Mouse (Mus musculus): ENCODE results near the gene Gm48552. TPM values are rescaled to one million over a fixed set of nuclear protein-coding genes. Genes with fewer than 3 reads are reported as not detected.

Gm48552 gene
- not detected for polyA plus RNA-seq (2014; fragmentation: Illumina TruSeq; extraction: RNeasy Lipid Tissue Mini Kit (QIAGEN cat#74804); ENCODE audit: low read depth, low replicate concordance)

GRCm38 (mm10) chr10:81388505-81389055, at the start of gene Gm48552:
Gene Gm48552, plus strand, starts transcription at chr10:81389005.

GRCm38 (mm10) chr10:81342686-81343505, 45.9 kb upstream of the Gm48552 start, which contains the start of gene Gipc3:
Gene Gipc3, minus strand, starts transcription at chr10:81343266.

GRCm38 (mm10) chr10:81350351-81351063, 38.3 kb upstream of the Gm48552 start, which contains the start of gene Hmg20b:
Gene Hmg20b, minus strand, starts transcription at chr10:81350480.

GRCm38 (mm10) chr10:81356991-81357844, 31.6 kb upstream of the Gm48552 start, which contains the start of gene Mfsd12:
Gene Mfsd12, plus strand, starts transcription at chr10:81357491.

GRCm38 (mm10) chr10:81365672-81366476, 22.9 kb upstream of the Gm48552 start, which contains the start of gene 4930404N11Rik:
Gene 4930404N11Rik, minus strand, starts transcription at chr10:81365816.

GRCm38 (mm10) chr10:81377793-81378552, 10.8 kb upstream of the Gm48552 start, which contains the start of gene Fzr1:
Gene Fzr1, minus strand, starts transcription at chr10:81378516.

GRCm38 (mm10) chr10:81383802-81384604, 4.8 kb upstream of the Gm48552 start, which contains the start of the genes Dohh and Gm48551:
Gene Dohh, plus strand, starts transcription at chr10:81384428.
Gene Gm48551, plus strand, starts transcription at chr10:81384466.

GRCm38 (mm10) chr10:81392781-81393185, 4.0 kb downstream of the Gm48552 start, which contains the start of gene Smim24:
Gene Smim24, plus strand, starts transcription at chr10:81393051.

Other genes starting within 250 kb of the Gm48552 start
- gene Pias4, start 221.1 kb upstream of the Gm48552 start, polyA plus RNA-seq (2014; fragmentation: Illumina TruSeq; extraction: RNeasy Lipid Tissue Mini Kit (QIAGEN cat#74804); ENCODE audit: low read depth, low replicate concordance), result 0.78 TPM
- gene Eef2, start 212.4 kb upstream of the Gm48552 start, polyA plus RNA-seq (2014; fragmentation: Illumina TruSeq; extraction: RNeasy Lipid Tissue Mini Kit (QIAGEN cat#74804); ENCODE audit: low read depth, low replicate concordance), result 18.1 TPM
- not detected for gene Dapk3, start 206.0 kb upstream of the Gm48552 start, polyA plus RNA-seq (2014; fragmentation: Illumina TruSeq; extraction: RNeasy Lipid Tissue Mini Kit (QIAGEN cat#74804); ENCODE audit: low read depth, low replicate concordance)
- gene 4930442H23Rik, start 205.2 kb upstream of the Gm48552 start, polyA plus RNA-seq (2014; fragmentation: Illumina TruSeq; extraction: RNeasy Lipid Tissue Mini Kit (QIAGEN cat#74804); ENCODE audit: low read depth, low replicate concordance), result 0.28 TPM
- not detected for gene Nmrk2, start 187.0 kb upstream of the Gm48552 start, polyA plus RNA-seq (2014; fragmentation: Illumina TruSeq; extraction: RNeasy Lipid Tissue Mini Kit (QIAGEN cat#74804); ENCODE audit: low read depth, low replicate concordance)
- 0.06 TPM for gene Atcay, start 158.2 kb upstream of the Gm48552 start, polyA plus RNA-seq (2014; fragmentation: Illumina TruSeq; extraction: RNeasy Lipid Tissue Mini Kit (QIAGEN cat#74804); ENCODE audit: low read depth, low replicate concordance)
- gene Zfr2, start 155.8 kb upstream of the Gm48552 start, polyA plus RNA-seq (2014; fragmentation: Illumina TruSeq; extraction: RNeasy Lipid Tissue Mini Kit (QIAGEN cat#74804); ENCODE audit: low read depth, low replicate concordance), result 0.76 TPM
- gene Matk, start 136.1 kb upstream of the Gm48552 start, polyA plus RNA-seq (2014; fragmentation: Illumina TruSeq; extraction: RNeasy Lipid Tissue Mini Kit (QIAGEN cat#74804); ENCODE audit: low read depth, low replicate concordance), result not detected
- gene Mrpl54, start 122.1 kb upstream of the Gm48552 start, polyA plus RNA-seq (2014; fragmentation: Illumina TruSeq; extraction: RNeasy Lipid Tissue Mini Kit (QIAGEN cat#74804); ENCODE audit: low read depth, low replicate concordance), result 6.4 TPM
- gene Apba3, start 122.0 kb upstream of the Gm48552 start, polyA plus RNA-seq (2014; fragmentation: Illumina TruSeq; extraction: RNeasy Lipid Tissue Mini Kit (QIAGEN cat#74804); ENCODE audit: low read depth, low replicate concordance), result 4.4 TPM
- not detected for gene Tjp3, start 97.4 kb upstream of the Gm48552 start, polyA plus RNA-seq (2014; fragmentation: Illumina TruSeq; extraction: RNeasy Lipid Tissue Mini Kit (QIAGEN cat#74804); ENCODE audit: low read depth, low replicate concordance)
- gene Pip5k1c, start 96.0 kb upstream of the Gm48552 start, polyA plus RNA-seq (2014; fragmentation: Illumina TruSeq; extraction: RNeasy Lipid Tissue Mini Kit (QIAGEN cat#74804); ENCODE audit: low read depth, low replicate concordance), result 0.67 TPM
- 0.14 TPM for gene Cactin, start 67.9 kb upstream of the Gm48552 start, polyA plus RNA-seq (2014; fragmentation: Illumina TruSeq; extraction: RNeasy Lipid Tissue Mini Kit (QIAGEN cat#74804); ENCODE audit: low read depth, low replicate concordance)
- gene Tbxa2r, start 60.3 kb upstream of the Gm48552 start, polyA plus RNA-seq (2014; fragmentation: Illumina TruSeq; extraction: RNeasy Lipid Tissue Mini Kit (QIAGEN cat#74804); ENCODE audit: low read depth, low replicate concordance), result not detected
- 0.11 TPM for gene Gipc3, start 45.7 kb upstream of the Gm48552 start, polyA plus RNA-seq (2014; fragmentation: Illumina TruSeq; extraction: RNeasy Lipid Tissue Mini Kit (QIAGEN cat#74804); ENCODE audit: low read depth, low replicate concordance)
- 2.9 TPM for gene Hmg20b, start 38.5 kb upstream of the Gm48552 start, polyA plus RNA-seq (2014; fragmentation: Illumina TruSeq; extraction: RNeasy Lipid Tissue Mini Kit (QIAGEN cat#74804); ENCODE audit: low read depth, low replicate concordance)
- 0.90 TPM for gene Mfsd12, start 31.5 kb upstream of the Gm48552 start, polyA plus RNA-seq (2014; fragmentation: Illumina TruSeq; extraction: RNeasy Lipid Tissue Mini Kit (QIAGEN cat#74804); ENCODE audit: low read depth, low replicate concordance)
- not detected for gene 4930404N11Rik, start 23.2 kb upstream of the Gm48552 start, polyA plus RNA-seq (2014; fragmentation: Illumina TruSeq; extraction: RNeasy Lipid Tissue Mini Kit (QIAGEN cat#74804); ENCODE audit: low read depth, low replicate concordance)
- gene Fzr1, start 10.5 kb upstream of the Gm48552 start, polyA plus RNA-seq (2014; fragmentation: Illumina TruSeq; extraction: RNeasy Lipid Tissue Mini Kit (QIAGEN cat#74804); ENCODE audit: low read depth, low replicate concordance), result 1.1 TPM
- not detected for gene Dohh, start 4.6 kb upstream of the Gm48552 start, polyA plus RNA-seq (2014; fragmentation: Illumina TruSeq; extraction: RNeasy Lipid Tissue Mini Kit (QIAGEN cat#74804); ENCODE audit: low read depth, low replicate concordance)
- gene Gm48551, start 4.5 kb upstream of the Gm48552 start, polyA plus RNA-seq (2014; fragmentation: Illumina TruSeq; extraction: RNeasy Lipid Tissue Mini Kit (QIAGEN cat#74804); ENCODE audit: low read depth, low replicate concordance), result 0.20 TPM
- gene Smim24, start 4.0 kb downstream of the Gm48552 start, polyA plus RNA-seq (2014; fragmentation: Illumina TruSeq; extraction: RNeasy Lipid Tissue Mini Kit (QIAGEN cat#74804); ENCODE audit: low read depth, low replicate concordance), result 273 TPM
- 3.2 TPM for gene Nfic, start 66.6 kb downstream of the Gm48552 start, polyA plus RNA-seq (2014; fragmentation: Illumina TruSeq; extraction: RNeasy Lipid Tissue Mini Kit (QIAGEN cat#74804); ENCODE audit: low read depth, low replicate concordance)
- gene Celf5, start 93.7 kb downstream of the Gm48552 start, polyA plus RNA-seq (2014; fragmentation: Illumina TruSeq; extraction: RNeasy Lipid Tissue Mini Kit (QIAGEN cat#74804); ENCODE audit: low read depth, low replicate concordance), result 4.3 TPM
- not detected for gene Ncln, start 107.4 kb downstream of the Gm48552 start, polyA plus RNA-seq (2014; fragmentation: Illumina TruSeq; extraction: RNeasy Lipid Tissue Mini Kit (QIAGEN cat#74804); ENCODE audit: low read depth, low replicate concordance)
- gene S1pr4, start 111.1 kb downstream of the Gm48552 start, polyA plus RNA-seq (2014; fragmentation: Illumina TruSeq; extraction: RNeasy Lipid Tissue Mini Kit (QIAGEN cat#74804); ENCODE audit: low read depth, low replicate concordance), result not detected
- not detected for gene Gna15, start 135.2 kb downstream of the Gm48552 start, polyA plus RNA-seq (2014; fragmentation: Illumina TruSeq; extraction: RNeasy Lipid Tissue Mini Kit (QIAGEN cat#74804); ENCODE audit: low read depth, low replicate concordance)
- 1.9 TPM for gene Gna11, start 156.2 kb downstream of the Gm48552 start, polyA plus RNA-seq (2014; fragmentation: Illumina TruSeq; extraction: RNeasy Lipid Tissue Mini Kit (QIAGEN cat#74804); ENCODE audit: low read depth, low replicate concordance)
- gene Aes, start 170.5 kb downstream of the Gm48552 start, polyA plus RNA-seq (2014; fragmentation: Illumina TruSeq; extraction: RNeasy Lipid Tissue Mini Kit (QIAGEN cat#74804); ENCODE audit: low read depth, low replicate concordance), result 4.5 TPM
- 1.5 TPM for gene Tle2, start 185.6 kb downstream of the Gm48552 start, polyA plus RNA-seq (2014; fragmentation: Illumina TruSeq; extraction: RNeasy Lipid Tissue Mini Kit (QIAGEN cat#74804); ENCODE audit: low read depth, low replicate concordance)
- gene Tle6, start 212.1 kb downstream of the Gm48552 start, polyA plus RNA-seq (2014; fragmentation: Illumina TruSeq; extraction: RNeasy Lipid Tissue Mini Kit (QIAGEN cat#74804); ENCODE audit: low read depth, low replicate concordance), result 0.90 TPM
- 0.90 TPM for gene BC025920, start 217.3 kb downstream of the Gm48552 start, polyA plus RNA-seq (2014; fragmentation: Illumina TruSeq; extraction: RNeasy Lipid Tissue Mini Kit (QIAGEN cat#74804); ENCODE audit: low read depth, low replicate concordance)
- gene Sirt6, start 238.8 kb downstream of the Gm48552 start, polyA plus RNA-seq (2014; fragmentation: Illumina TruSeq; extraction: RNeasy Lipid Tissue Mini Kit (QIAGEN cat#74804); ENCODE audit: low read depth, low replicate concordance), result not detected
- gene Ankrd24, start 239.5 kb downstream of the Gm48552 start, polyA plus RNA-seq (2014; fragmentation: Illumina TruSeq; extraction: RNeasy Lipid Tissue Mini Kit (QIAGEN cat#74804); ENCODE audit: low read depth, low replicate concordance), result 1.0 TPM